Mouse (Mus musculus): Measurements from ENCODE around the gene Zpld1. TPM values are rescaled to one million over a fixed set of nuclear protein-coding genes. Genes with fewer than 3 reads are reported as not detected.

The Zpld1 gene
- polyA plus RNA-seq (2015; fragmentation: Nextera tagmentation; extraction: Ambion mirVana) = 0.32 and 0.35 TPM in 2 replicates

- H3K27ac ChIP-seq (ENCODE audit: low read length) = no peak within 1 kb of the TSS
- no peak within 1 kb of the TSS for H3K4me3 ChIP-seq (ENCODE audit: low read length)
- no peak for ATAC-seq (ENCODE audit: low FRiP score, low TSS enrichment)
- H3K4me2 ChIP-seq (replicated peaks; ENCODE audit: low read depth, low read length) = no peak within 1 kb of the TSS
- no peaks in the 10 kb centered on the region for H3K4me1 ChIP-seq (ENCODE audit: insufficient read depth, low read length)
- H3K36me3 ChIP-seq (ENCODE audit: insufficient read depth, low read length) = no peaks in the 10 kb centered on the region
- H3K9ac ChIP-seq (replicated peaks; ENCODE audit: low read length) = no peak within 1 kb of the TSS
- no peaks in the 10 kb centered on the region for H3K27me3 ChIP-seq (ENCODE audit: insufficient read depth, low read length)
- WGBS = 99% methylated on average over 2 of the region's 2 CpGs
- H3K9me3 ChIP-seq (ENCODE audit: low read length) = no peaks in the 10 kb centered on the region
Observed at GRCm38 (mm10) chr16:55297886-55298285, at the start of gene Zpld1. TSS of gene Zpld1 (minus strand) at chr16:55297986.

GRCm38 (mm10) chr16:55345644-55346043 lies 47.9 kb upstream of the Zpld1 start:
- Histone ChIP-seq H3K36me3 (ENCODE audit: insufficient read depth, low read length) (no peaks in the 10 kb centered on the region), H3K27ac (ENCODE audit: low read length) (no peak overlapping the region), H3K9me3 (ENCODE audit: low read length) (peaks cover 6% of the 10 kb centered on the region; the same call in 1 of the 2 replicates), H3K4me3 (ENCODE audit: low read length) (no peak overlapping the region), H3K9ac (replicated peaks; ENCODE audit: low read length) (no peak overlapping the region), H3K27me3 (ENCODE audit: insufficient read depth, low read length) (no peaks in the 10 kb centered on the region), H3K4me1 (ENCODE audit: insufficient read depth, low read length) (no peaks in the 10 kb centered on the region), H3K4me2 (replicated peaks; ENCODE audit: low read depth, low read length) (no peak overlapping the region)
- 76% methylated on average over 3 of the region's 3 CpGs for WGBS
- ATAC-seq (ENCODE audit: low FRiP score, low TSS enrichment) = no peak

- 58% methylated on average over 8 of the region's 8 CpGs for WGBS
- Histone ChIP-seq H3K4me2 (replicated peaks; ENCODE audit: low read depth, low read length) (no peak overlapping the region), H3K27me3 (ENCODE audit: insufficient read depth, low read length) (no peaks in the 10 kb centered on the region), H3K27ac (ENCODE audit: low read length) (no peak overlapping the region), H3K9me3 (ENCODE audit: low read length) (no peaks in the 10 kb centered on the region), H3K36me3 (ENCODE audit: insufficient read depth, low read length) (no peaks in the 10 kb centered on the region), H3K9ac (replicated peaks; ENCODE audit: low read length) (no peak overlapping the region), H3K4me3 (ENCODE audit: low read length) (no peak overlapping the region), H3K4me1 (ENCODE audit: insufficient read depth, low read length) (peaks cover 6% of the 10 kb centered on the region; the same call in 1 of the 2 replicates)
- ATAC-seq (ENCODE audit: low FRiP score, low TSS enrichment) = no peak
Observed at GRCm38 (mm10) chr16:55321542-55322514, 24.0 kb upstream of the Zpld1 start.

GRCm38 (mm10) chr16:55316996-55317395 lies 19.2 kb upstream of the Zpld1 start:
- ATAC-seq (ENCODE audit: low FRiP score, low TSS enrichment) = peak; percentile 67; the same call in 1 of the 2 replicates
- H3K27ac ChIP-seq (ENCODE audit: low read length) = no peak overlapping the region
- peaks cover 8% of the 10 kb centered on the region; the same call in 1 of the 2 replicates for H3K4me1 ChIP-seq (ENCODE audit: insufficient read depth, low read length)
- no peaks in the 10 kb centered on the region for H3K9me3 ChIP-seq (ENCODE audit: low read length)
- no peak overlapping the region for H3K4me3 ChIP-seq (ENCODE audit: low read length)
- H3K4me2 ChIP-seq (replicated peaks; ENCODE audit: low read depth, low read length) = no peak overlapping the region
- no peak overlapping the region for H3K9ac ChIP-seq (replicated peaks; ENCODE audit: low read length)
- H3K36me3 ChIP-seq (ENCODE audit: insufficient read depth, low read length) = no peaks in the 10 kb centered on the region
- no peaks in the 10 kb centered on the region for H3K27me3 ChIP-seq (ENCODE audit: insufficient read depth, low read length)

DNA sequence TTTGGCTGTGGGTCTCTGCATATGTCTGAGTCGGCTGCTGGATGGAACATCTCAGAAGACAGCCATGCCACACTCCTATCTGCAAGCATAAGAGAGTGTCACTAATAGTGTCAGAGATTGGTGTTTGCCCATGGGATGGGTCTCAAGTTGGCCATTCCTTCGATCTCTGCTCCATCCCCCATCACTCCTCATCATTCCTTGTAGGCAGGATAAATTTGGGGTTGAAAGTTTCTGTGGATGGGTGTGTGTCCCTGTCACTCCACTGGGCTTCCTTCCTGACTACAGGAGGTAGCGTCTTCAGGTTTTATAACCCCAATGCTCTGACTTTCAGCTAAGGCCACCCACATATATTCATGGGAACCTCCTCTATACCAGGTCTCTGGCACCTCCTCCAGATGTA lies 14.3 kb upstream of the Zpld1 start:
- no peaks in the 10 kb centered on the region for H3K27me3 ChIP-seq (ENCODE audit: insufficient read depth, low read length)
- no peak for ATAC-seq (ENCODE audit: low FRiP score, low TSS enrichment)
- no peak overlapping the region for H3K9ac ChIP-seq (replicated peaks; ENCODE audit: low read length)
- H3K27ac ChIP-seq (ENCODE audit: low read length) = no peak overlapping the region
- no peaks in the 10 kb centered on the region for H3K36me3 ChIP-seq (ENCODE audit: insufficient read depth, low read length)
- no peak overlapping the region for H3K4me3 ChIP-seq (ENCODE audit: low read length)
- H3K9me3 ChIP-seq (ENCODE audit: low read length) = no peaks in the 10 kb centered on the region
- peaks cover 5% of the 10 kb centered on the region; the same call in 1 of the 2 replicates for H3K4me1 ChIP-seq (ENCODE audit: insufficient read depth, low read length)
- 90% methylated on average over 3 of the region's 3 CpGs for WGBS
- no peak overlapping the region for H3K4me2 ChIP-seq (replicated peaks; ENCODE audit: low read depth, low read length)

- peaks cover 8% of the 10 kb centered on the region for H3K4me1 ChIP-seq (ENCODE audit: insufficient read depth, low read length)
- ATAC-seq (ENCODE audit: low FRiP score, low TSS enrichment) = no peak
- H3K9ac ChIP-seq (replicated peaks; ENCODE audit: low read length) = no peak overlapping the region
- no peak overlapping the region for H3K4me3 ChIP-seq (ENCODE audit: low read length)
- no peaks in the 10 kb centered on the region for H3K27me3 ChIP-seq (ENCODE audit: insufficient read depth, low read length)
- 78% methylated on average over 2 of the region's 2 CpGs for WGBS
- no peaks in the 10 kb centered on the region for H3K9me3 ChIP-seq (ENCODE audit: low read length)
- no peaks in the 10 kb centered on the region for H3K36me3 ChIP-seq (ENCODE audit: insufficient read depth, low read length)
- H3K27ac ChIP-seq (ENCODE audit: low read length) = no peak overlapping the region
- no peak overlapping the region for H3K4me2 ChIP-seq (replicated peaks; ENCODE audit: low read depth, low read length)
Observed at GRCm38 (mm10) chr16:55282696-55283095, 15.1 kb downstream of the Zpld1 start.

DNA sequence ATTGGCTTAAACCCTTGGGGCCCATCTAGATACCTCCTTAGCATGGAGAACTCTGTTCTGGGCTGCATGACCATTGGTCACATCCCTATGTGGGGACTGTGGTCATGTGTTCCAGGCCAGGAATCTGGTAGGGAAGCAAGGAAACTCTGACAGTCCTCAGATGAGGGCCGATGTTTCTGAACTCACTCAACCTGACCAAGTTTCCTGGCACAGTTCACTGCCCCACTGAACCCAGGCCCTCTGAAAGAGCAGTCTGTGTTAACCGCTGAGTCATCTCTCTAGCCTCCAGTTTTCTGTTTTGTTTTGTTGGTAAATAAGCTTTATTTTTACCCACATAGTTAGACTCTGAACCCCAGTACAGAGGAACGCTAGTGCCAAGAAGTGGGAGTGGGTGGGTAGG lies 20.3 kb downstream of the Zpld1 start:
- peak; percentile 91 for ATAC-seq (ENCODE audit: low FRiP score, low TSS enrichment)
- peaks cover 14% of the 10 kb centered on the region for H3K4me1 ChIP-seq (ENCODE audit: insufficient read depth, low read length)
- no peaks in the 10 kb centered on the region for H3K9me3 ChIP-seq (ENCODE audit: low read length)
- no peaks in the 10 kb centered on the region for H3K27me3 ChIP-seq (ENCODE audit: insufficient read depth, low read length)
- 64% methylated on average over 3 of the region's 3 CpGs for whole genome bisulfite sequencing
- no peak overlapping the region for H3K4me3 ChIP-seq (ENCODE audit: low read length)
- H3K9ac ChIP-seq (replicated peaks; ENCODE audit: low read length) = no peak overlapping the region
- H3K27ac ChIP-seq (ENCODE audit: low read length) = 0 out of 2 replicates have a peak overlapping the region, but pooled peaks have one; percentile 11
- H3K4me2 ChIP-seq (replicated peaks; ENCODE audit: low read depth, low read length) = no peak overlapping the region
- no peaks in the 10 kb centered on the region for H3K36me3 ChIP-seq (ENCODE audit: insufficient read depth, low read length)

- Histone ChIP-seq H3K9me3 (ENCODE audit: low read length) (no peaks in the 10 kb centered on the region), H3K4me3 (ENCODE audit: low read length) (no peak overlapping the region), H3K27ac (ENCODE audit: low read length) (no peak overlapping the region), H3K27me3 (ENCODE audit: insufficient read depth, low read length) (no peaks in the 10 kb centered on the region), H3K9ac (replicated peaks; ENCODE audit: low read length) (no peak overlapping the region), H3K4me2 (replicated peaks; ENCODE audit: low read depth, low read length) (no peak overlapping the region), H3K4me1 (ENCODE audit: insufficient read depth, low read length) (no peaks in the 10 kb centered on the region), H3K36me3 (ENCODE audit: insufficient read depth, low read length) (no peaks in the 10 kb centered on the region)
- WGBS = 30% methylated on average over 4 of the region's 4 CpGs
- ATAC-seq (ENCODE audit: low FRiP score, low TSS enrichment) = no peak
Observed at GRCm38 (mm10) chr16:55265281-55265680, 32.5 kb downstream of the Zpld1 start.

GRCm38 (mm10) chr16:55260862-55261574 lies 36.8 kb downstream of the Zpld1 start:
- H3K4me3 ChIP-seq (ENCODE audit: low read length) = no peak overlapping the region
- no peak overlapping the region for H3K27ac ChIP-seq (ENCODE audit: low read length)
- H3K4me1 ChIP-seq (ENCODE audit: insufficient read depth, low read length) = no peaks in the 10 kb centered on the region
- no peaks in the 10 kb centered on the region for H3K36me3 ChIP-seq (ENCODE audit: insufficient read depth, low read length)
- H3K4me2 ChIP-seq (replicated peaks; ENCODE audit: low read depth, low read length) = no peak overlapping the region
- no peaks in the 10 kb centered on the region for H3K9me3 ChIP-seq (ENCODE audit: low read length)
- no peak for ATAC-seq (ENCODE audit: low FRiP score, low TSS enrichment)
- H3K9ac ChIP-seq (replicated peaks; ENCODE audit: low read length) = no peak overlapping the region
- H3K27me3 ChIP-seq (ENCODE audit: insufficient read depth, low read length) = no peaks in the 10 kb centered on the region
- 51% methylated on average over 7 of the region's 7 CpGs for WGBS
